Mouse (Mus musculus) liver, embryonic 14.5 days (tissue): Measurements from ENCODE around the gene Adra2b. TPM values are rescaled to one million over a fixed set of nuclear protein-coding genes. Genes with fewer than 3 reads are reported as not detected.
A peak's percentile ranks its signal among the peaks of the same experiment; 100 is the strongest.

Source experiments
- ATAC-seq: fragments of 200-750 bp; cut with Nextera tagmentation; 2 replicates; pipeline ENCODE4 v1.8.0; 2017; ENCODE audit warnings: moderate number of reproducible peaks, mild to moderate bottlenecking, moderate library complexity; ENCODE audit not compliant: insufficient read depth
- DNase-seq, 3 experiments: peaks; one replicate each; pipeline ENCODE4 v3.0.0-alpha.2; 2012 to 2013; ENCODE audit warnings: low read depth in 3 of 3, low spot score in 3 of 3
- H3K27ac ChIP-seq: fragments of 300-500 bp; sonication (generic); 2 replicates; pipeline ENCODE4 v1.5.1; 2014; ENCODE audit warnings: moderate library complexity, mild to moderate bottlenecking, control low read depth, inconsistent platforms
- H3K27me3 ChIP-seq: fragments of 300-500 bp; sonication (generic); 2 replicates; pipeline ENCODE4 v1.6.1; 2014; ENCODE audit warnings: mild to moderate bottlenecking, low read length, moderate library complexity; ENCODE audit not compliant: control insufficient read depth, insufficient read depth
- H3K36me3 ChIP-seq: fragments of 300-500 bp; sonication (generic); replicated peaks from 2 replicates; pipeline ENCODE4 v1.6.1; 2014; ENCODE audit warnings: low read depth; ENCODE audit not compliant: control insufficient read depth, insufficient read depth
- H3K4me1 ChIP-seq, 2 experiments: fragments of 200-500 bp in 1 of 2; fragments of 300-500 bp in 1 of 2; sonication (generic) in 1 of 2; replicated peaks; 2 replicates each; pipeline ENCODE4 v1.6.1; 2012 to 2014; ENCODE audit warnings: antibody characterized with exemption in 1 of 2, inconsistent platforms in 1 of 2, low read length in 1 of 2; ENCODE audit not compliant: control insufficient read depth in 2 of 2, insufficient read depth in 2 of 2
- H3K4me2 ChIP-seq: fragments of 300-500 bp; sonication (generic); 2 replicates; pipeline ENCODE4 v1.6.1; 2014; ENCODE audit warnings: low read depth, mild to moderate bottlenecking, control low read depth, moderate library complexity
- H3K4me3 ChIP-seq, 2 experiments: fragments of 200-500 bp in 1 of 2; fragments of 300-500 bp in 1 of 2; sonication (generic) in 1 of 2; 2 replicates each; pipeline ENCODE4 v1.5.1; 2012 to 2014; ENCODE audit warnings: low read depth in 2 of 2, low read length in 2 of 2, mild to moderate bottlenecking in 2 of 2, control low read depth in 1 of 2, inconsistent platforms in 1 of 2, moderate library complexity in 1 of 2; ENCODE audit not compliant: insufficient read depth in 1 of 2
- H3K9ac ChIP-seq: fragments of 300-500 bp; sonication (generic); replicated peaks from 2 replicates; pipeline ENCODE4 v1.6.1; 2014; ENCODE audit warnings: mild to moderate bottlenecking, control low read depth, moderate library complexity
- H3K9me3 ChIP-seq: fragments of 300-500 bp; sonication (generic); 2 replicates; pipeline ENCODE4 v1.6.1; 2016; ENCODE audit warnings: low read length, mixed read lengths; ENCODE audit not compliant: control insufficient read depth
- CTCF ChIP-seq: IDR thresholded peaks from 2 replicates; pipeline ENCODE4 v1.5.1; 2016; ENCODE audit warnings: antibody characterized with exemption, low read depth, control low read depth
- EP300 ChIP-seq: IDR thresholded peaks from 2 replicates; pipeline ENCODE4 v1.6.1; 2016; ENCODE audit warnings: antibody characterized with exemption, low read depth
- WGBS: fragments of 180-500 bp; shearing (Covaris S2); extraction: QIAGEN DNeasy Blood & Tissue Kit; methylation state at CpG from one replicate; pipeline ENCODE4 v1.1.7; 2014; ENCODE audit not compliant: insufficient replicate concordance; 5-methylcytosine and 5-hydroxymethylcytosine counted together
- polyA plus RNA-seq, 2 experiments: library from polyadenylated mRNA; depleted of rRNA in 1 of 2; stranded (reverse) in 1 of 2; unstranded in 1 of 2; fragments of >200 nt; fragmentation: Nextera tagmentation in 1 of 2; extraction: Ambion mirVana in 1 of 2; gene quantifications; 2 replicates each; pipeline versions ENCODE4 v1.2.1 to v1.2.3; 2012 to 2014

Adra2b gene
- polyA plus RNA-seq, 2 experiments = 13.2 to 20.0 TPM

- peak overlapping the region; percentile 79 for H3K4me2 ChIP-seq
- peak overlapping the region; percentile 60 for H3K9ac ChIP-seq
- H3K27me3 ChIP-seq = no peaks in the 10 kb centered on the region
- H3K4me1 ChIP-seq = peaks cover 86 to 94% of the 10 kb centered on the region in 2 experiments
- 57% methylated on average over 2 of the region's 2 CpGs for WGBS
- DNase-seq = no peak
- peaks cover 11% of the 10 kb centered on the region for H3K36me3 ChIP-seq
- no peaks in the 10 kb centered on the region for H3K9me3 ChIP-seq
- ATAC-seq = no peak
- no peak overlapping the region for H3K4me3 ChIP-seq
- TF ChIP-seq CTCF (no peak), EP300 (no peak)
- H3K27ac ChIP-seq = peak overlapping the region; percentile 86
Measured at GRCm38 (mm10) chr2:127372082-127372481, 9.1 kb downstream of the Adra2b start.

- H3K36me3 ChIP-seq = 0 out of 2 replicates have a peak, but pooled peaks cover 1% of the 10 kb centered on the region
- H3K4me3 ChIP-seq = peak overlapping the region; percentile 37 to 48
- DNase-seq (peak; percentile 50 to 58 (median 54)), ATAC-seq (peak; percentile 21)
- H3K9ac ChIP-seq = peak overlapping the region; percentile 72
- H3K9me3 ChIP-seq = no peaks in the 10 kb centered on the region
- H3K4me2 ChIP-seq = peak overlapping the region; percentile 79
- WGBS = 23% methylated on average over 3 of the region's 3 CpGs
- peaks cover 68 to 91% of the 10 kb centered on the region in 2 experiments for H3K4me1 ChIP-seq
- TF ChIP-seq EP300 (peak; percentile 60), CTCF (no peak)
- no peaks in the 10 kb centered on the region for H3K27me3 ChIP-seq
- peak overlapping the region; percentile 86 for H3K27ac ChIP-seq
Measured at GRCm38 (mm10) chr2:127374131-127374530, 11.1 kb downstream of the Adra2b start.

DNA sequence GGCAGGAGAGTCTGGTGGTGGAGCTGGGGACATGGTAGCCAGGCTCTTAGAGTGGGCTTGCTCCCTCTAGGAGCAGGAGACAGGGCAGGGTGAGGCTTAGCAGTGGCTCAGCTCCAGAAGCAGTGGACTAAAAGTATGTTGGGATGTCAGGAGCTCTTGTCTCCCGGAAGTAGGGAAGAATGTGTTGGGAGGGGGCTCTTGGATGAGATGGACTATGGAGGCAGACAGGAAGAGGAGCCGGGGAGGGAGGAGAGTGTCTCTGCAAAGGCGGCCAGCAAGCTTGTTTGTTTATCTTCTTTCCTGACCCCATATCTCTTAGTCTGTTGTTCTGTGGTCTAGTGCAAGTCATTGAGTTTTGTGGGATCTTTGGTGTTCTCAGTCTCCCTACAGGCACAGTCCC, 12.1 kb downstream of the Adra2b start:
- Histone ChIP-seq H3K4me1 (peaks cover 59 to 84% of the 10 kb centered on the region in 2 experiments), H3K27ac (peak overlapping the region; percentile 86), H3K9ac (peak overlapping the region; percentile 72), H3K27me3 (no peaks in the 10 kb centered on the region), H3K4me3 (peak overlapping the region; percentile 37 to 48), H3K9me3 (no peaks in the 10 kb centered on the region), H3K4me2 (peak overlapping the region; percentile 79), H3K36me3 (no peaks in the 10 kb centered on the region)
- DNase-seq = no peak
- whole genome bisulfite sequencing = 16% methylated on average over 3 of the region's 3 CpGs
- ATAC-seq = no peak
- TF ChIP-seq CTCF (no peak), EP300 (no peak)

- peak overlapping the region; percentile 30 for H3K27ac ChIP-seq
- 34% methylated on average over 7 of the region's 7 CpGs for WGBS
- H3K27me3 ChIP-seq = no peaks in the 10 kb centered on the region
- TF ChIP-seq CTCF = peak; percentile 91
- no peak for TF ChIP-seq EP300
- peak overlapping the region; percentile 48 to 54 for H3K4me3 ChIP-seq
- H3K4me2 ChIP-seq = peak overlapping the region; percentile 79
- no peak for DNase-seq
- no peak for ATAC-seq
- no peaks in the 10 kb centered on the region for H3K9me3 ChIP-seq
- H3K36me3 ChIP-seq = no peaks in the 10 kb centered on the region
- peak overlapping the region; percentile 72 for H3K9ac ChIP-seq
- H3K4me1 ChIP-seq = peaks cover 52 to 76% of the 10 kb centered on the region in 2 experiments
Measured at GRCm38 (mm10) chr2:127375759-127376341, 12.8 kb downstream of the Adra2b start.

DNA sequence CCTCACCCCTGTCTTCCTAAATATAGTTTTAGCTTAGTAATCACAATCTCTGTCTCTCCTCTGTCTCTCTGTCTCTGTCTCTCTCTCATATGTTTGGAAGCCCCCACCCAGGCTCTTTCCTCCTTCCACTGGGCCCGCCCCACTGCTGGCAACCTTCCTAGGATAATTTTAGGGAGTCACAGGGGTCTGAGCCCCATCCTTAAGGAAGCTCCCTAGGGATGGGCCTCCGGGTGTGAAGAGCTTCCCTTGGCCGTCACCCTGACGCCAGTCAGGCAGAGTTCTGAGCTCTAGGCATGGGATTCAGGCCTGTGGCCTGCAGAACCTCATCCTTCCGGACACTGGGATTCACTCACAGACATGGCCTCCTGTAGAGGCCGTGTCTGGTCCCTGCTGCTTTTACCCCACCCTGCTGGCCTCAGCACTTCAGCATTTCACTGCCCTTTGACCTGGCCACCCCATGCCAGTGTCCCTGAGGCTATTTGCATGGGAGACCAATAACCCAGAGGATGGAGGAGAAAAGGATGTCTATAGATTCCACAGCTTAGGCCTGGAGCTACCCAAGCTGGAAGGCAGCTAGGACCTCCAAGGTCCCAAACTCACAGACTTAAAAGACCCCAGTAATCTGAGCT, 13.5 kb downstream of the Adra2b start:
- H3K27ac ChIP-seq = peak overlapping the region; percentile 30
- no peaks in the 10 kb centered on the region for H3K27me3 ChIP-seq
- no peaks in the 10 kb centered on the region for H3K36me3 ChIP-seq
- H3K4me1 ChIP-seq = peaks cover 49 to 72% of the 10 kb centered on the region in 2 experiments
- TF ChIP-seq CTCF = no peak
- no peak for TF ChIP-seq EP300
- H3K9ac ChIP-seq = peak overlapping the region; percentile 72
- WGBS = 76% methylated on average over 6 of the region's 6 CpGs
- ATAC-seq = no peak
- DNase-seq = no peak
- peak overlapping the region in 1 of 2 experiments; percentile 48; a peak in 2 of 4 replicates for H3K4me3 ChIP-seq
- no peaks in the 10 kb centered on the region for H3K9me3 ChIP-seq
- peak overlapping the region; percentile 79 for H3K4me2 ChIP-seq
